Mouse (Mus musculus): ENCODE data around the gene Hcrtr1.

Gene Hcrtr1

GRCm38 (mm10) chr4:130173060-130173822 is 34.1 kb upstream of the Hcrtr1 start:
- DNase-seq (ENCODE audit: low read depth, low spot score) = no peak
- Histone ChIP-seq H3K36me3 (ENCODE audit: control insufficient read depth, insufficient read depth, low read length, poor library complexity, severe bottlenecking) (no peaks in the 10 kb centered on the region), H3K27me3 (ENCODE audit: control insufficient read depth, insufficient read depth, low read length, poor library complexity, severe bottlenecking) (no peaks in the 10 kb centered on the region)

- H3K36me3 ChIP-seq (ENCODE audit: control insufficient read depth, insufficient read depth, low read length, poor library complexity, severe bottlenecking) = no peaks in the 10 kb centered on the region
- DNase-seq (ENCODE audit: low read depth, low spot score) = no peak
Observed at GRCm38 (mm10) chr4:130171951-130172765, 33.0 kb upstream of the Hcrtr1 start.

GRCm38 (mm10) chr4:130170362-130170761 is 31.2 kb upstream of the Hcrtr1 start:
- Histone ChIP-seq H3K36me3 (ENCODE audit: control insufficient read depth, insufficient read depth, low read length, poor library complexity, severe bottlenecking) (no peaks in the 10 kb centered on the region), H3K27me3 (ENCODE audit: control insufficient read depth, insufficient read depth, low read length, poor library complexity, severe bottlenecking) (no peaks in the 10 kb centered on the region)
- no peak for DNase-seq (ENCODE audit: low read depth, low spot score)

More at GRCm38 (mm10) chr4:130171951-130172765, 33.0 kb upstream of the Hcrtr1 start:
- H3K27me3 ChIP-seq (ENCODE audit: control insufficient read depth, insufficient read depth, low read length, poor library complexity, severe bottlenecking) = no peaks in the 10 kb centered on the region

GRCm38 (mm10) chr4:130169411-130169971 is 30.3 kb upstream of the Hcrtr1 start:
- Histone ChIP-seq H3K27me3 (ENCODE audit: control insufficient read depth, insufficient read depth, low read length, poor library complexity, severe bottlenecking) (no peaks in the 10 kb centered on the region), H3K36me3 (ENCODE audit: control insufficient read depth, insufficient read depth, low read length, poor library complexity, severe bottlenecking) (no peaks in the 10 kb centered on the region)
- DNase-seq (ENCODE audit: low read depth, low spot score) = no peak

- Histone ChIP-seq H3K36me3 (ENCODE audit: control insufficient read depth, insufficient read depth, low read length, poor library complexity, severe bottlenecking) (no peaks in the 10 kb centered on the region), H3K27me3 (ENCODE audit: control insufficient read depth, insufficient read depth, low read length, poor library complexity, severe bottlenecking) (no peaks in the 10 kb centered on the region)
- no peak for DNase-seq (ENCODE audit: low read depth, low spot score)
Observed at GRCm38 (mm10) chr4:130168280-130169183, 29.4 kb upstream of the Hcrtr1 start.

GRCm38 (mm10) chr4:130167814-130168213 is 28.7 kb upstream of the Hcrtr1 start:
- H3K36me3 ChIP-seq (ENCODE audit: control insufficient read depth, insufficient read depth, low read length, poor library complexity, severe bottlenecking) = no peaks in the 10 kb centered on the region
- DNase-seq (ENCODE audit: low read depth, low spot score) = no peak

GRCm38 (mm10) chr4:130167321-130167720 is 28.2 kb upstream of the Hcrtr1 start:
- DNase-seq (ENCODE audit: low read depth, low spot score) = no peak
- Histone ChIP-seq H3K27me3 (ENCODE audit: control insufficient read depth, insufficient read depth, low read length, poor library complexity, severe bottlenecking) (no peaks in the 10 kb centered on the region), H3K36me3 (ENCODE audit: control insufficient read depth, insufficient read depth, low read length, poor library complexity, severe bottlenecking) (no peaks in the 10 kb centered on the region)

More at GRCm38 (mm10) chr4:130167814-130168213, 28.7 kb upstream of the Hcrtr1 start:
- no peaks in the 10 kb centered on the region for H3K27me3 ChIP-seq (ENCODE audit: control insufficient read depth, insufficient read depth, low read length, poor library complexity, severe bottlenecking)

- no peak for DNase-seq (ENCODE audit: low read depth, low spot score)
- Histone ChIP-seq H3K27me3 (ENCODE audit: control insufficient read depth, insufficient read depth, low read length, poor library complexity, severe bottlenecking) (no peaks in the 10 kb centered on the region), H3K36me3 (ENCODE audit: control insufficient read depth, insufficient read depth, low read length, poor library complexity, severe bottlenecking) (no peaks in the 10 kb centered on the region)
Observed at GRCm38 (mm10) chr4:130166592-130166991, 27.4 kb upstream of the Hcrtr1 start.

GRCm38 (mm10) chr4:130166061-130166460 is 26.9 kb upstream of the Hcrtr1 start:
- DNase-seq (ENCODE audit: low read depth, low spot score) = no peak
- Histone ChIP-seq H3K27me3 (ENCODE audit: control insufficient read depth, insufficient read depth, low read length, poor library complexity, severe bottlenecking) (no peaks in the 10 kb centered on the region), H3K36me3 (ENCODE audit: control insufficient read depth, insufficient read depth, low read length, poor library complexity, severe bottlenecking) (no peaks in the 10 kb centered on the region)

- Histone ChIP-seq H3K36me3 (ENCODE audit: control insufficient read depth, insufficient read depth, low read length, poor library complexity, severe bottlenecking) (no peaks in the 10 kb centered on the region), H3K27me3 (ENCODE audit: control insufficient read depth, insufficient read depth, low read length, poor library complexity, severe bottlenecking) (no peaks in the 10 kb centered on the region)
- no peak for DNase-seq (ENCODE audit: low read depth, low spot score)
Observed at GRCm38 (mm10) chr4:130164121-130164520, 25.0 kb upstream of the Hcrtr1 start.

GRCm38 (mm10) chr4:130163391-130163861 is 24.3 kb upstream of the Hcrtr1 start:
- DNase-seq (ENCODE audit: low read depth, low spot score) = no peak
- H3K27me3 ChIP-seq (ENCODE audit: control insufficient read depth, insufficient read depth, low read length, poor library complexity, severe bottlenecking) = no peaks in the 10 kb centered on the region
- H3K36me3 ChIP-seq (ENCODE audit: control insufficient read depth, insufficient read depth, low read length, poor library complexity, severe bottlenecking) = no peaks in the 10 kb centered on the region

GRCm38 (mm10) chr4:130161349-130161748 is 22.2 kb upstream of the Hcrtr1 start:
- H3K27me3 ChIP-seq (ENCODE audit: control insufficient read depth, insufficient read depth, low read length, poor library complexity, severe bottlenecking) = no peaks in the 10 kb centered on the region
- H3K36me3 ChIP-seq (ENCODE audit: control insufficient read depth, insufficient read depth, low read length, poor library complexity, severe bottlenecking) = no peaks in the 10 kb centered on the region
- no peak for DNase-seq (ENCODE audit: low read depth, low spot score)

- Histone ChIP-seq H3K27me3 (ENCODE audit: control insufficient read depth, insufficient read depth, low read length, poor library complexity, severe bottlenecking) (no peaks in the 10 kb centered on the region), H3K36me3 (ENCODE audit: control insufficient read depth, insufficient read depth, low read length, poor library complexity, severe bottlenecking) (no peaks in the 10 kb centered on the region)
- no peak for DNase-seq (ENCODE audit: low read depth, low spot score)
Observed at GRCm38 (mm10) chr4:130156812-130157371, 17.7 kb upstream of the Hcrtr1 start.

GRCm38 (mm10) chr4:130154250-130154649 is 15.1 kb upstream of the Hcrtr1 start:
- no peak for DNase-seq (ENCODE audit: low read depth, low spot score)

More at GRCm38 (mm10) chr4:130154250-130154649, 15.1 kb upstream of the Hcrtr1 start:
- Histone ChIP-seq H3K36me3 (ENCODE audit: control insufficient read depth, insufficient read depth, low read length, poor library complexity, severe bottlenecking) (no peaks in the 10 kb centered on the region), H3K27me3 (ENCODE audit: control insufficient read depth, insufficient read depth, low read length, poor library complexity, severe bottlenecking) (no peaks in the 10 kb centered on the region)
